Mouse (Mus musculus) testis, adult 2 months (tissue): ENCODE results near the gene Npff. TPM values are rescaled to one million over a fixed set of nuclear protein-coding genes. Genes with fewer than 3 reads are reported as not detected.

ENCODE experiments used
- H3K27ac ChIP-seq: fragments of 200-500 bp; 2 replicates; pipeline ENCODE4 v1.5.1; 2012; ENCODE audit warnings: low read depth, low read length; ENCODE audit not compliant: control insufficient read depth, insufficient read depth
- H3K27me3 ChIP-seq: fragments of 200-500 bp; 2 replicates; pipeline ENCODE4 v1.6.1; 2012; ENCODE audit warnings: mild to moderate bottlenecking, low read length, moderate library complexity; ENCODE audit not compliant: control insufficient read depth, insufficient read depth
- H3K36me3 ChIP-seq: fragments of 200-500 bp; 2 replicates; pipeline ENCODE4 v1.6.1; 2012; ENCODE audit warnings: mild to moderate bottlenecking, low read length; ENCODE audit not compliant: control insufficient read depth, insufficient read depth
- H3K4me1 ChIP-seq: fragments of 200-500 bp; 2 replicates; pipeline ENCODE4 v1.6.1; 2012; ENCODE audit warnings: low read length; ENCODE audit not compliant: control insufficient read depth, insufficient read depth
- H3K4me3 ChIP-seq: fragments of 200-500 bp; 2 replicates; pipeline ENCODE4 v1.5.1; 2012; ENCODE audit warnings: low read depth, mild to moderate bottlenecking, low read length, moderate library complexity, mixed read lengths; ENCODE audit not compliant: control insufficient read depth
- CTCF ChIP-seq: fragments of 200-500 bp; IDR thresholded peaks from 2 replicates; pipeline ENCODE4 v1.5.1; 2012; ENCODE audit warnings: low read depth, mild to moderate bottlenecking, inconsistent platforms, low read length, moderate library complexity; ENCODE audit not compliant: control insufficient read depth, insufficient read depth, insufficient replicate concordance
- POLR2A ChIP-seq: fragments of 200-500 bp; IDR thresholded peaks from 2 replicates; pipeline ENCODE4 v1.6.1; 2012; ENCODE audit warnings: low read depth, mild to moderate bottlenecking, inconsistent platforms, low read length, moderate library complexity; ENCODE audit not compliant: control insufficient read depth
- polyA plus RNA-seq: library from polyadenylated mRNA; depleted of rRNA; stranded (reverse); fragments of >200 nt; gene quantifications from 2 replicates; pipeline ENCODE4 v1.2.3, GENCODE M21; 2012

Gene Npff
- polyA plus RNA-seq, 1 experiment, result 0.67 TPM

DNA sequence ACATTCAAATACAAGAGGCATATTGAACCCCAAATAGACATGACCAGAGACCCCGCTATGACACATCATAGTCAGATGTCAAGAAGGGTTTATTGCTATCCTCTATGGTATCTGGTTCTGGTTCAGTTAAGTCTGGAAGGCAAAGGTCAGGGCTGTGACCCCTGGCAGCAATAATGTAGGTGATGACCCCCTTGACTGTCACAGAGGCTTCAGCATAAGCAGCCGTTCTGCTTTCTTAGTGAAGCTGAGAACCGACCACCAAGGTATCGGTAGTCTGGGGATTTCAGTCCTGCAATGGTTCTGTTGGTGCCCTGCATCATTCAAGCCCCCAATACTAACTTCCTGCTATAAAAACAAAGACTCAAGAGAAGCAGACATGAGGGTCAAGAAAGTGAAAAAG is 6.8 kb upstream of the Npff start:
- no peak overlapping the region for H3K27ac ChIP-seq
- TF ChIP-seq CTCF (no peak), POLR2A (no peak)
- no peaks in the 10 kb centered on the region for H3K27me3 ChIP-seq
- no peak overlapping the region for H3K4me3 ChIP-seq
- H3K36me3 ChIP-seq, result peaks cover 2% of the 10 kb centered on the region
- H3K4me1 ChIP-seq, result no peaks in the 10 kb centered on the region

DNA sequence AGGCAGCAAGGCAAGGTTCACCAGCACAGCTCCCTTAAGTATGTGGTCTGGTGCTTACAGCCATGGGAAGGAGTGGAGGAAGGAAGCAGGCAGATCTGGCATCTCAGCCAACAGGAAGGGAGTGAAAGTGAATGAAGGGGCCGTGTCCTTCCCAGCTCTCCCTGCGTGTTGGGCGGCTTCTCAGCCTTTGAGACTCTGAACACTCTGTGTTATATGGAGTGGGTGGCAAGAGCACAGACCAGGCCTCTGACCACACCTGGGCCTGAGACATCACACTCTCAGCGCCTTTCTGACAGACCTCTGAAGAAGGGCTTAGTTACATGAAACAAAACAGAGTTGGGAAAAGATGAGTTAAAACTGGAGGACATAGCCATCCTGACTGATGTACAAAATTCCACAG is 5.8 kb upstream of the Npff start:
- H3K27me3 ChIP-seq, result no peaks in the 10 kb centered on the region
- TF ChIP-seq POLR2A (no peak), CTCF (no peak)
- H3K36me3 ChIP-seq, result peaks cover 2% of the 10 kb centered on the region
- H3K27ac ChIP-seq, result no peak overlapping the region
- no peak overlapping the region for H3K4me3 ChIP-seq
- no peaks in the 10 kb centered on the region for H3K4me1 ChIP-seq

DNA sequence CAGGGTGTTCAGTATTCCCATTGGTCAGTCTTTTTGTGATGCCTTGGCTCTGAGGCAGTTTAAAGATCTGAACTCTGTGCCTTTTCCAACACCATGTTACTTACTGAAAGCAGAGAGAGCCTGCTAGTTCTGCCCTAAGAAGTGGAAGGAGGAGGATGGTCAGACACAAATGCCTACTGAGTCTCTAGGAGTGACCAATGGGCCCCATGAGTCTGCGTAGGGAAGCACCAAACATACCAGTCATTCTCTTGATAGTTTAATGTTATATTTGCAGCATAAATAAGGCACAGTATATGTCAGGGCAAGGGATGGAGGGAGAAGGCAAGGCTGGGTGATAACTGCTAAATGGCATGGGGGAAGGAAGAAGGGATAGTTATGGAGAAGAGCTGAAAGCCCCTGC is 3.7 kb upstream of the Npff start:
- no peaks in the 10 kb centered on the region; the same call in 1 of the 2 replicates for H3K36me3 ChIP-seq
- no peak overlapping the region for H3K4me3 ChIP-seq
- no peaks in the 10 kb centered on the region for H3K4me1 ChIP-seq
- no peaks in the 10 kb centered on the region for H3K27me3 ChIP-seq
- no peak overlapping the region for H3K27ac ChIP-seq
- no peak for TF ChIP-seq POLR2A
- no peak for TF ChIP-seq CTCF

DNA sequence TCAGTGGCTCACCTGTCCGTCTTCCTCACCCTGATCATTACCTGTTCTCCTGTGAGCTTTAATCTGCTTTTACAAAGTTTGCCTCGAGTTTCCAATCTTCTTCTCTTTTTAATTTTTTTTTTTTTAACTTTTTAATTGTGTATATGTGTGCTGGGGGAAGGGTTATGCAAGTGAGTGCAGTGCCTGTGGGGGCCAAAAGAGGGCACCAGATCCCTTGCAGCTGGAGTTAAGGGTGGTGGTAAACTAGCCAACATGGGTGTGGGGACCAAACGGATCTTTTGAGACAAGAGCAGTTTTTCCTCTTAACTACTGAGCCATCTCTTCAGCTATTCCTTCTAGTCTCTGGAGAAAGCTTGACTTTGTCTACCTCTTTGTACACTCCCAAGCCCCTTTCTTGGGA is 3.2 kb upstream of the Npff start:
- Histone ChIP-seq H3K4me1 (no peaks in the 10 kb centered on the region), H3K27me3 (no peaks in the 10 kb centered on the region), H3K36me3 (no peaks in the 10 kb centered on the region; the same call in 1 of the 2 replicates), H3K27ac (no peak overlapping the region), H3K4me3 (no peak overlapping the region)
- TF ChIP-seq POLR2A, result no peak
- peak; percentile 46; the same call in 1 of the 2 replicates for TF ChIP-seq CTCF

DNA sequence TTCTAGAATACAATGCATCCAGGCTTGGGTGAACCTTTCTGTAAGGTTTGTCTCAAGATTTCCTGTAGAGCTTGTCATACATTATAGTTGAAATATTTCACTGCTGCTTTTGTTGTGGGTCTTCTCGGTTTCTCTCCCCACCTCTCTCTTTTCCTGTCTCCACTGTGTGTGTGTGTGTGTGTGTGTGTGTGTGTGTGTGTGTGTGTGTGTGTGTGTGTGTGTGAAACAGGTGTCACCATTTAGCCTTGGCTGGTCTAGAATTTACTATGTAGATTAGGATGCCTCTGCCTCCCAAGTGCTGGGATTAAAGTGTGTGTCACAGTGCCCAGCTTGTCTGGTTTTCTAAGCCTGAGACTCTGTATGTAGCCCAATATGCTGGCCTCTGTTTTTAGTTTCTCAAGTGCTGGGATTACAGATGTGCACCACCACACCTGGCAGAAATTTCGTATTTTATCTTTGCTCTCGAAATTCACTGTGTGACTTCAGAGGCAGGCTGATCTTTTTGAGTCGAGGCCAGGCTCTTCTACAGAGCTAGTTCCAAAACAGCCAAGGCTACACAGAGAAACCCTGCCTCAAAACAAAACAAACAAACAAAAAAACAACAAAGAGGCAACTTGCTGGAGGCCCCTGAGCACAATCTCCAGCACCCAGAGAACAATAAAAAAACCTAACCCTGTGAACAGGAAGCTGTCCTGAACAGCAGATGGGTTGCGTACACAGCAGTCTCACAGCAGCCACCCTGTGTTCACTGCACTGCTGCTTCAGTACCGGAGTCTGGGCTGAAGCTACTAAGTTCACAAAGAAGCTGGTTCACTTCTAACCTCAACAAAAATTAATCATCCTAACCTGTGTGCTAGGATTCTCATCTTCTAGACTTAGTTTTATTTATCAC is 1.6 kb upstream of the Npff start:
- no peak for TF ChIP-seq POLR2A
- no peak for TF ChIP-seq CTCF
- Histone ChIP-seq H3K27me3 (no peaks in the 10 kb centered on the region), H3K4me1 (no peaks in the 10 kb centered on the region), H3K36me3 (no peaks in the 10 kb centered on the region; the same call in 1 of the 2 replicates), H3K4me3 (no peak overlapping the region), H3K27ac (no peak overlapping the region)

DNA sequence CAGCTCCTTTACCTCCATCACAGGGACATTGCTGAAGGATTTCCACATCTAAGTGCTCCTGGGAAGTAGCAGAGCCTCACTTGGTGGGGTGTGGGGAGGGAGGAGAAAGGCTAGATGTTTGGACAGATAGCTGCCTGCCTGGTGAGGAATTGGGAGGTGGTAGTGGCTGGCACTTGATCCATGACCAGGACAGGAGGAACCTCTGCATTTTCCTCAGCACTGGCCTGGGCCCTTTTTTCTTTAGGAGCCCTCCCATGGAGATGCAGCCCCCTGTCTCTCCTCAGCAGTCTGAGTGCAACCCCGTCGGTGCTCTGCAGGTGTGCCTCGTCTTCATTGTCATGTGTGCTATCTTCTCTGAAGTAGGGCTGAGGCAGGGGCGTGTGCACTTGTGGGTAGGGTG is 3.3 kb downstream of the Npff start:
- peaks cover 12% of the 10 kb centered on the region for H3K4me1 ChIP-seq
- H3K36me3 ChIP-seq, result no peaks in the 10 kb centered on the region; the same call in 1 of the 2 replicates
- TF ChIP-seq POLR2A, result no peak
- TF ChIP-seq CTCF, result no peak
- H3K27me3 ChIP-seq, result no peaks in the 10 kb centered on the region
- H3K4me3 ChIP-seq, result no peak overlapping the region
- H3K27ac ChIP-seq, result no peak overlapping the region

DNA sequence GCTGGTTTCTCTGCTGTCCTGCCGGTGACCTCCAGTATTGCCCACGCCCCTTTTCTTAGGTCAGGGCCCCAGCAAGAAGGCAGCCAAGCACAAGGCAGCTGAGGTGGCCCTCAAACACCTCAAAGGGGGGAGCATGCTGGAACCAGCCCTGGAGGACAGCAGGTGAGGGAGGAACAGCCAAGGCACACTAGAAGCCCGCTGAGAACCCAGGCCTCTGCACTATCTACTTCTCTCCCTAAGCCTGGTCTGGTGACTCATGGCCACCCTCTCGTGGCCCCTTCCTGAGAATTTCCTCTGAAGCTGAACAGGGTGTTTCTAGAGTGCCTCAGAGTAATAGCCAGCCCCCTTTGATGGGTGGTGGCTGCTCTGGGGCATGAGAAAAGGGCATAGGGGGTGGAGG is 4.3 kb downstream of the Npff start:
- no peaks in the 10 kb centered on the region for H3K27me3 ChIP-seq
- no peaks in the 10 kb centered on the region; the same call in 1 of the 2 replicates for H3K36me3 ChIP-seq
- peaks cover 19% of the 10 kb centered on the region for H3K4me1 ChIP-seq
- no peak overlapping the region for H3K27ac ChIP-seq
- no peak overlapping the region for H3K4me3 ChIP-seq
- TF ChIP-seq POLR2A (no peak), CTCF (no peak)
